In genomic region chr9:100394166-100394565, GRCm38 (mm10) we compare ENCODE assay signal across 11 mouse cellular contexts.
"Had no signal": no experiment of that assay in that cellular context is flagged by ENCODE, and none has a peak within 500 bp of the region (broad histone marks: within the 10 kb centered on the region; RNA-seq: fewer than 3 reads in every experiment).

No protein-coding gene starts in this region.

- DNase-seq: kidney, adult 9 months; kidney, postnatal 36 days; layer of hippocampus, adult 9-11 months; liver; liver, embryonic 13.5 days; liver, postnatal 0 days; lung, postnatal 36 days; right cerebral cortex, postnatal 4 days; spleen, adult 18-20 months; thymus, adult 18-20 months; thymus, postnatal 14 days had no signal
